Mouse (Mus musculus) MEL (cell line): ENCODE results near the gene Nme3. TPM values are rescaled to one million over a fixed set of nuclear protein-coding genes. Genes with fewer than 3 reads are reported as not detected.
"Not testable (repeated sequence)": the region's sequence is repeated elsewhere in the genome, so short reads cannot be mapped to it uniquely, and the experiment has no call there.

ENCODE experiments used
- DNase-seq: peaks from one replicate; pipeline ENCODE4 v3.0.0; 2011; ENCODE audit warnings: low read depth, low spot score
- H3K27ac ChIP-seq: 2 replicates; pipeline ENCODE4 v1.5.1; 2012; ENCODE audit warnings: low read depth, mild to moderate bottlenecking, control low read depth, low read length, moderate library complexity; ENCODE audit not compliant: control insufficient read depth
- H3K27me3 ChIP-seq, 2 experiments: fragments of 150-350 bp in 1 of 2; sonication (generic) in 1 of 2; 2 replicates each; pipeline ENCODE4 v1.6.1; 2012; ENCODE audit warnings: low read length in 2 of 2, mild to moderate bottlenecking in 2 of 2, improper control_type of control experiment in 1 of 2, moderate library complexity in 1 of 2; ENCODE audit not compliant: insufficient read depth in 2 of 2, control insufficient read depth in 1 of 2
- H3K36me3 ChIP-seq, 2 experiments: 2 replicates each; pipeline ENCODE4 v1.6.1; 2012 to 2014; ENCODE audit warnings: low read length in 2 of 2, improper control_type of control experiment in 1 of 2, inconsistent platforms in 1 of 2, mild to moderate bottlenecking in 1 of 2; ENCODE audit not compliant: insufficient read depth in 2 of 2, control insufficient read depth in 1 of 2
- H3K4me1 ChIP-seq, 2 experiments: fragments of 150-350 bp in 1 of 2; sonication (generic) in 1 of 2; 2 replicates each; pipeline ENCODE4 v1.6.1; 2012; ENCODE audit warnings: low read length in 2 of 2, improper control_type of control experiment in 1 of 2, mild to moderate bottlenecking in 1 of 2; ENCODE audit not compliant: insufficient read depth in 2 of 2, control insufficient read depth in 1 of 2
- H3K4me3 ChIP-seq, 2 experiments: fragments of 150-350 bp in 1 of 2; sonication (generic) in 1 of 2; 2 replicates each; pipeline ENCODE4 v1.5.1; 2012; ENCODE audit warnings: low read depth in 2 of 2, low read length in 2 of 2, mild to moderate bottlenecking in 2 of 2, moderate library complexity in 2 of 2, control low read depth in 1 of 2, improper control_type of control experiment in 1 of 2; ENCODE audit not compliant: control insufficient read depth in 1 of 2, insufficient read depth in 1 of 2
- H3K79me2 ChIP-seq: 2 replicates; pipeline ENCODE4 v1.6.1; 2012; ENCODE audit warnings: mild to moderate bottlenecking, low read length, moderate library complexity; ENCODE audit not compliant: control insufficient read depth, poor library complexity, insufficient read depth
- H3K9ac ChIP-seq: 2 replicates; pipeline ENCODE4 v1.6.1; 2012; ENCODE audit warnings: low read depth, mild to moderate bottlenecking, control low read depth, low read length, moderate library complexity; ENCODE audit not compliant: control insufficient read depth, poor library complexity, severe bottlenecking
- H3K9me3 ChIP-seq: fragments of 150-350 bp; sonication (generic); replicated peaks from 2 replicates; pipeline ENCODE4 v1.6.1; 2012; ENCODE audit warnings: mild to moderate bottlenecking, low read length, improper control_type of control experiment, moderate library complexity; ENCODE audit not compliant: insufficient read depth
- BHLHE40 ChIP-seq: IDR thresholded peaks from 2 replicates; pipeline ENCODE4 v1.6.1; 2012; ENCODE audit warnings: low read depth, mild to moderate bottlenecking, inconsistent platforms, low read length, improper control_type of control experiment, borderline replicate concordance
- EP300 ChIP-seq, 2 experiments: IDR thresholded peaks; 2 replicates each; pipeline ENCODE4 v1.6.1; 2011; ENCODE audit warnings: improper control_type of control experiment in 2 of 2, low read length in 2 of 2, low read depth in 1 of 2, mild to moderate bottlenecking in 1 of 2
- GATA1 ChIP-seq: IDR thresholded peaks from 2 replicates; pipeline ENCODE4 v1.6.1; 2011; ENCODE audit warnings: low read depth, low read length, improper control_type of control experiment
- NRF1 ChIP-seq: IDR thresholded peaks from 2 replicates; pipeline ENCODE4 v1.6.1; 2014; ENCODE audit warnings: low read depth, mild to moderate bottlenecking, inconsistent platforms, low read length, improper control_type of control experiment, moderate library complexity; ENCODE audit not compliant: poor library complexity, insufficient read depth, severe bottlenecking
- POLR2AphosphoS2 ChIP-seq: IDR thresholded peaks from 2 replicates; pipeline ENCODE4 v1.6.1; 2011; ENCODE audit warnings: low read length, improper control_type of control experiment
- RAD21 ChIP-seq: IDR thresholded peaks from 2 replicates; pipeline ENCODE4 v1.6.1; 2011; ENCODE audit warnings: mild to moderate bottlenecking, low read depth, low read length, improper control_type of control experiment
- RCOR1 ChIP-seq: IDR thresholded peaks from 2 replicates; pipeline ENCODE4 v1.6.1; 2012; ENCODE audit warnings: low read depth, mild to moderate bottlenecking, inconsistent platforms, low read length, improper control_type of control experiment
- SIN3A ChIP-seq: IDR thresholded peaks from 2 replicates; pipeline ENCODE4 v1.6.1; 2012; ENCODE audit warnings: low read length, improper control_type of control experiment, inconsistent platforms
- TAL1 ChIP-seq: IDR thresholded peaks from 2 replicates; pipeline ENCODE4 v1.6.1; 2012; ENCODE audit warnings: mild to moderate bottlenecking, inconsistent platforms, low read length, moderate library complexity, mixed read lengths
- TBP ChIP-seq: IDR thresholded peaks from 2 replicates; pipeline ENCODE4 v1.8.0; 2011; ENCODE audit warnings: low read depth, low read length, improper control_type of control experiment
- polyA plus RNA-seq, 2 experiments: library from polyadenylated mRNA; stranded (reverse) in 1 of 2; unstranded in 1 of 2; fragments of >175 nt in 1 of 2; fragments of >200 nt in 1 of 2; gene quantifications; 2 replicates each; pipeline versions ENCODE4 v1.2.1 to v1.2.4; 2012; ENCODE audit warnings: low replicate concordance in 2 of 2, low read depth in 1 of 2; ENCODE audit not compliant: insufficient read length in 2 of 2, insufficient read depth in 1 of 2, missing spikeins in 1 of 2
- total RNA-seq: library from RNA; depleted of rRNA; stranded (reverse); fragments of 300-350 nt; gene quantifications from 2 replicates; pipeline ENCODE4 v1.2.3, GENCODE M21; 2012; rRNA removed

The Nme3 gene
- total and polyA plus RNA-seq, 3 experiments, result 22.1 to 24.4 TPM; not detected in 1

DNA sequence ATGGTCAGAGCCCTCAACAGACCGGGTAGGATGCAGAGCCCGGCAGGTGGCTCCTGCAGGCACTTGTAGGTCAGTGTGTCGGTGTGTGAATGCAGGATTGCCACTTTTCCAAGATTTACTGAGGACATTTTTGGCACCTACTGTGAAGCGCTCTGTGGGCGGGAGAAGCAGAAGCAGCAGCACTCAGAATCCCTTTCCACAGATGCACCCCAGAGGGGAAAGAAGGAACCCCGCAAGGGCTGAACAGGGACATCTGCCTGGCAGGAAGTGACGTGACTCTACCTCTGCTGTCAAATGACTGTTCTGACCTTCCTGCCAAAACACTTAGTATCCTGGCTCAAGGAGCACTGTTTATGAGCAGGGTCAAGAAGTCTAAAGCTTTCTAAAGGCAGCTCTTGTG, 46.7 kb downstream of the Nme3 start:
- Histone ChIP-seq H3K36me3 (no peaks in the 10 kb centered on the region), H3K27me3 (no peaks in the 10 kb centered on the region), H3K27ac (no peak overlapping the region), H3K9ac (no peak overlapping the region), H3K9me3 (no peaks in the 10 kb centered on the region), H3K4me1 (no peaks in the 10 kb centered on the region), H3K4me3 (no peak overlapping the region), H3K79me2 (no peaks in the 10 kb centered on the region)
- DNase-seq, result no peak
- TF ChIP-seq NRF1 (no peak), TAL1 (no peak), SIN3A (no peak), POLR2AphosphoS2 (no peak), BHLHE40 (no peak), EP300 (IDR thresholded peaks at IDR 0.05; ENCODE audit: low read depth in 1 of 2, low read length in 2 of 2) (no peak), TBP (no peak), RCOR1 (no peak), RAD21 (no peak), GATA1 (no peak)

DNA sequence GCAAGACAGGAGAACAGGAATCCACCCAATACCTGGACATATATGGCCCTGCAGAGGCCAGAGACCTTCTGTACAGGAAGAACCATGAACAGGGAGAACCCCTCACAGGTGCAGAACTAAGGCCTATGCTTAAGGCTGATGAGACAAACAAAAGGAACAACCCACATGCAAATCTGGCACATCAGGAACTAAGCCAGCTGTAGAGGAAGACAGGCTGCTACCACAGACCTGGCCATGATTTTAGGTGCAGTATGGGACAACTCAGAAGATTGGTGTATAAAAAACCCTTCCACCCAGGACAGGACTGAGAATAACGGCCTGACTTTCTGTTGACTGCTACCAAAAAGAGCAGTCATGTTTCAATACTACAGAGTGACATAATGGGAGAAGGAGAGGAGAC, 47.3 kb downstream of the Nme3 start:
- H3K4me1 ChIP-seq, H3K9me3 ChIP-seq, H3K4me3 ChIP-seq, H3K27me3 ChIP-seq, H3K36me3 ChIP-seq, H3K27ac ChIP-seq, H3K9ac ChIP-seq, H3K79me2 ChIP-seq, DNase-seq: not testable (repeated sequence)

Other genes with a start within 250 kb of the Nme3 start
- gene Slc9a3r2, start 246.2 kb upstream of the Nme3 start, total RNA-seq, result 0.75 and 0.96 TPM in 2 replicates
- 1 to 10 TPM in 1 of 2 experiments, not detected in 1; 3.5 TPM for gene Slc9a3r2, start 246.2 kb upstream of the Nme3 start, polyA plus RNA-seq
- not detected in 2 replicates for gene Npw, start 238.0 kb upstream of the Nme3 start, total RNA-seq
- gene Npw, start 238.0 kb upstream of the Nme3 start, polyA plus RNA-seq, result not detected
- 21.9 and 22.2 TPM in 2 replicates for gene Zfp598, start 226.8 kb upstream of the Nme3 start, total RNA-seq
- 10 to 100 TPM; 59.0 to 80.4 TPM for gene Zfp598, start 226.8 kb upstream of the Nme3 start, polyA plus RNA-seq
- 0.15 TPM in 1 of 2 replicates, not detected in the other for gene Syngr3, start 206.5 kb upstream of the Nme3 start, total RNA-seq
- gene Syngr3, start 206.5 kb upstream of the Nme3 start, polyA plus RNA-seq, result under 1 TPM in 1 of 2 experiments, not detected in 1; 0.68 TPM
- gene Gfer, start 200.3 kb upstream of the Nme3 start, total RNA-seq, result 78.6 and 86.8 TPM in 2 replicates
- gene Gfer, start 200.3 kb upstream of the Nme3 start, polyA plus RNA-seq, result 10 to 100 TPM in 1 of 2 experiments, not detected in 1; 83.0 TPM
- 0.39 and 0.62 TPM in 2 replicates for gene Noxo1, start 200.3 kb upstream of the Nme3 start, total RNA-seq
- 1 to 10 TPM in 1 of 2 experiments, not detected in 1; 2.4 TPM for gene Noxo1, start 200.3 kb upstream of the Nme3 start, polyA plus RNA-seq
- gene Tbl3, start 188.8 kb upstream of the Nme3 start, total RNA-seq, result 102 and 103 TPM in 2 replicates
- 100 to 1,000 TPM in 1 of 2 experiments, not detected in 1; 111 TPM for gene Tbl3, start 188.8 kb upstream of the Nme3 start, polyA plus RNA-seq
- 0.23 and 0.26 TPM in 2 replicates for gene Rnf151, start 178.4 kb upstream of the Nme3 start, total RNA-seq
- gene Rnf151, start 178.4 kb upstream of the Nme3 start, polyA plus RNA-seq, result under 1 TPM in 1 of 2 experiments, not detected in 1; 0.40 TPM
- 3,755 and 4,516 TPM in 2 replicates for gene Rps2, start 178.4 kb upstream of the Nme3 start, total RNA-seq
- 1,000 to 10,000 TPM in 1 of 2 experiments, not detected in 1; 1,852 TPM for gene Rps2, start 178.4 kb upstream of the Nme3 start, polyA plus RNA-seq
- 258 and 292 TPM in 2 replicates for gene Ndufb10, start 172.0 kb upstream of the Nme3 start, total RNA-seq
- 100 to 1,000 TPM in 1 of 2 experiments, not detected in 1; 230 TPM for gene Ndufb10, start 172.0 kb upstream of the Nme3 start, polyA plus RNA-seq
- gene Rpl3l, start 168.7 kb upstream of the Nme3 start, total RNA-seq, result 0.12 and 0.13 TPM in 2 replicates
- gene Rpl3l, start 168.7 kb upstream of the Nme3 start, polyA plus RNA-seq, result under 1 TPM in 1 of 2 experiments, not detected in 1; 0.24 TPM
- 27.0 and 31.9 TPM in 2 replicates for gene Msrb1, start 159.9 kb upstream of the Nme3 start, total RNA-seq
- 10 to 100 TPM in 1 of 2 experiments, not detected in 1; 58.6 TPM for gene Msrb1, start 159.9 kb upstream of the Nme3 start, polyA plus RNA-seq
- gene Hs3st6, start 143.5 kb upstream of the Nme3 start, total RNA-seq, result not detected in 2 replicates
- not detected for gene Hs3st6, start 143.5 kb upstream of the Nme3 start, polyA plus RNA-seq
- 0.15 TPM in 1 of 2 replicates, not detected in the other for gene Meiob, start 92.2 kb upstream of the Nme3 start, total RNA-seq
- under 1 TPM in 1 of 2 experiments, not detected in 1; 0.11 TPM for gene Meiob, start 92.2 kb upstream of the Nme3 start, polyA plus RNA-seq
- 32.3 and 49.6 TPM in 2 replicates for gene Hagh, start 56.4 kb upstream of the Nme3 start, total RNA-seq
- 10 to 100 TPM in 1 of 2 experiments, not detected in 1; 37.5 TPM for gene Hagh, start 56.4 kb upstream of the Nme3 start, polyA plus RNA-seq
- 2.0 and 2.7 TPM in 2 replicates for gene Fahd1, start 46.1 kb upstream of the Nme3 start, total RNA-seq
- 1 to 10 TPM in 1 of 2 experiments, not detected in 1; 4.7 TPM for gene Fahd1, start 46.1 kb upstream of the Nme3 start, polyA plus RNA-seq
- gene Igfals, start 30.5 kb upstream of the Nme3 start, total RNA-seq, result not detected in 2 replicates
- under 1 TPM in 1 of 2 experiments, not detected in 1; 0.04 TPM for gene Igfals, start 30.5 kb upstream of the Nme3 start, polyA plus RNA-seq
- gene Nubp2, start 10.2 kb upstream of the Nme3 start, total RNA-seq, result 109 and 141 TPM in 2 replicates
- 100 to 1,000 TPM in 1 of 2 experiments, not detected in 1; 191 TPM for gene Nubp2, start 10.2 kb upstream of the Nme3 start, polyA plus RNA-seq
- gene Spsb3, start 9.9 kb upstream of the Nme3 start, total RNA-seq, result 27.2 and 34.5 TPM in 2 replicates
- gene Spsb3, start 9.9 kb upstream of the Nme3 start, polyA plus RNA-seq, result 10 to 100 TPM in 1 of 2 experiments, not detected in 1; 30.2 TPM
- 19.5 and 26.8 TPM in 2 replicates for gene Eme2, start 1.4 kb upstream of the Nme3 start, total RNA-seq
- gene Eme2, start 1.4 kb upstream of the Nme3 start, polyA plus RNA-seq, result 10 to 100 TPM in 1 of 2 experiments, not detected in 1; 15.1 TPM
- gene Mrps34, start 1.4 kb upstream of the Nme3 start, total RNA-seq, result 60.1 and 74.8 TPM in 2 replicates
- gene Mrps34, start 1.4 kb upstream of the Nme3 start, polyA plus RNA-seq, result 10 to 100 TPM in 1 of 2 experiments, not detected in 1; 82.0 TPM
- 16.9 and 22.8 TPM in 2 replicates for gene Mapk8ip3, start 40.5 kb downstream of the Nme3 start, total RNA-seq
- 10 to 100 TPM in 1 of 2 experiments, not detected in 1; 44.5 TPM for gene Mapk8ip3, start 40.5 kb downstream of the Nme3 start, polyA plus RNA-seq
- gene Jpt2, start 64.2 kb downstream of the Nme3 start, total RNA-seq, result 31.7 and 35.5 TPM in 2 replicates
- 10 to 100 TPM in 1 of 2 experiments, not detected in 1; 40.9 TPM for gene Jpt2, start 64.2 kb downstream of the Nme3 start, polyA plus RNA-seq
- 2.4 TPM in 2 replicates for gene Cramp1l, start 119.3 kb downstream of the Nme3 start, total RNA-seq
- 1 to 10 TPM in 1 of 2 experiments, not detected in 1; 5.1 TPM for gene Cramp1l, start 119.3 kb downstream of the Nme3 start, polyA plus RNA-seq
- 3.4 and 4.3 TPM in 2 replicates for gene Ift140, start 119.6 kb downstream of the Nme3 start, total RNA-seq
- 1 to 10 TPM in 1 of 2 experiments, not detected in 1; 9.0 TPM for gene Ift140, start 119.6 kb downstream of the Nme3 start, polyA plus RNA-seq
- gene Tmem204, start 187.1 kb downstream of the Nme3 start, total RNA-seq, result not detected in 2 replicates
- gene Tmem204, start 187.1 kb downstream of the Nme3 start, polyA plus RNA-seq, result under 1 TPM in 1 of 2 experiments, not detected in 1; 0.10 TPM
- 15.3 and 20.0 TPM in 2 replicates for gene Telo2, start 219.5 kb downstream of the Nme3 start, total RNA-seq
- 10 to 100 TPM in 1 of 2 experiments, not detected in 1; 20.9 TPM for gene Telo2, start 219.5 kb downstream of the Nme3 start, polyA plus RNA-seq
- gene Ptx4, start 224.3 kb downstream of the Nme3 start, total RNA-seq, result not detected in 2 replicates
- not detected for gene Ptx4, start 224.3 kb downstream of the Nme3 start, polyA plus RNA-seq
- 9.8 and 10.9 TPM in 2 replicates for gene Clcn7, start 236.9 kb downstream of the Nme3 start, total RNA-seq
- 10 to 100 TPM in 1 of 2 experiments, not detected in 1; 16.4 TPM for gene Clcn7, start 236.9 kb downstream of the Nme3 start, polyA plus RNA-seq